Mouse (Mus musculus) ES-Bruce4 (cell line): ENCODE data around the gene Adck2.

Source experiments
- CTCF ChIP-seq: IDR thresholded peaks from one replicate; pipeline ENCODE4 v1.8.1; 2011; ENCODE audit warnings: low read depth, low read length
- EP300 ChIP-seq: IDR thresholded peaks from 2 replicates; pipeline ENCODE4 v1.6.1; 2011; ENCODE audit warnings: low read depth, low read length; ENCODE audit not compliant: insufficient read depth
- POLR2A ChIP-seq: IDR thresholded peaks from one replicate; pipeline ENCODE4 v1.8.1; 2011; ENCODE audit warnings: low read length; ENCODE audit not compliant: insufficient read depth

- no peak for TF ChIP-seq POLR2A
- no peak for TF ChIP-seq CTCF
- no peak for TF ChIP-seq EP300
These were observed 44.8 kb upstream of the Adck2 start for GRCm38 (mm10) chr6:39528671-39529535.
